Mouse (Mus musculus): ENCODE measurements around the gene Klrd1. TPM values are rescaled to one million over a fixed set of nuclear protein-coding genes. Genes with fewer than 3 reads are reported as not detected.

Gene Klrd1
- total RNA-seq, 2 experiments from 2014 or later = 0.56 to 1.1 TPM

Other genes with a start within 250 kb of the Klrd1 start
- 1 to 10 TPM; 1.1 to 2.0 TPM for gene Clec12a, start 249.1 kb upstream of the Klrd1 start, total RNA-seq (2021)
- under 1 TPM in 1 of 2 experiments, not detected in 1; 0.31 TPM for gene Clec12b, start 205.9 kb upstream of the Klrd1 start, total RNA-seq (2021)
- gene Clec1b, start 194.5 kb upstream of the Klrd1 start, total RNA-seq (2021) = 1 to 10 TPM; 2.2 to 3.9 TPM
- gene Clec9a, start 182.9 kb upstream of the Klrd1 start, total RNA-seq (2021) = under 1 TPM; 0.31 to 0.40 TPM
- gene Clec1a, start 139.8 kb upstream of the Klrd1 start, total RNA-seq (2021) = 10 to 100 TPM in 1 of 2 experiments, 1 to 10 TPM in 1; 9.2 to 11.1 TPM
- under 1 TPM; 0.36 to 0.65 TPM for gene Olr1, start 84.6 kb upstream of the Klrd1 start, total RNA-seq (2021)
- gene Tmem52b, start 79.2 kb upstream of the Klrd1 start, total RNA-seq (2021) = 10 to 100 TPM in 1 of 2 experiments, under 1 TPM in 1; 0.96 to 31.1 TPM
- 100 to 1,000 TPM; 135 to 141 TPM for gene Gabarapl1, start 58.6 kb upstream of the Klrd1 start, total RNA-seq (2021)
- not detected for gene Klre1, start 13.9 kb upstream of the Klrd1 start, total RNA-seq (2021)
- under 1 TPM; 0.25 to 0.34 TPM for gene Klrk1, start 32.1 kb downstream of the Klrd1 start, total RNA-seq (2021)
- gene Klrc3, start 51.6 kb downstream of the Klrd1 start, total RNA-seq (2021) = not detected
- gene Klrc2, start 68.9 kb downstream of the Klrd1 start, total RNA-seq (2021) = not detected
- gene Klrc1, start 87.2 kb downstream of the Klrd1 start, total RNA-seq (2021) = under 1 TPM in 1 of 2 experiments, not detected in 1; 0.14 TPM
- gene Klri1, start 125.3 kb downstream of the Klrd1 start, total RNA-seq (2021) = not detected
- not detected for gene Klri2, start 148.7 kb downstream of the Klrd1 start, total RNA-seq (2021)
- gene Gm156, start 192.5 kb downstream of the Klrd1 start, total RNA-seq (2021) = not detected

All from adrenal gland, postnatal 4 days (tissue).